Mouse (Mus musculus) neural tube, embryonic 10.5 days (tissue): Measurements from ENCODE around the gene Babam2.

Experiments
- DNase-seq: peaks from one replicate; pipeline ENCODE4 v3.0.0-alpha.2; 2017; ENCODE audit warnings: low spot score; ENCODE audit errors: extremely low spot score

Babam2 gene

DNA sequence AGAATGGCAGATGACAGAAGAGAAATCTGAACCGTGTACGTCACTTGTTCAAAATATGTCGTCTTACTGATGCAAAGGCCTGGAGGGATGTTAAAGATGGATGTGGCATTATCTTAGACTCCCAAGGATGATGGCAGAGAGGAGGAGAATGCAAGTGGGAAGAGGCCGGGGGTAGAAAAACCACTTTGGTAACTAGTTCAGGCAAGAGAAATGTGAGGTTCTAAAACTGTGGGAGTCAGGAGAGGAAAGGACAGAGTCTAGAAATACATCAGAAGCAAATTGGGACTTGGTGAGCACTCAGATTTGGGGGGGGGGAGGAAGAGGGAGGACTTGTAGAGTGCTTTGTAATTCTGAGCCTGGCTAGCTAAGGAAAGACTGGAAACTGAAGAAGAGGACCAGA, 340.1 kb downstream of the Babam2 start:
- no peak for DNase-seq

DNA sequence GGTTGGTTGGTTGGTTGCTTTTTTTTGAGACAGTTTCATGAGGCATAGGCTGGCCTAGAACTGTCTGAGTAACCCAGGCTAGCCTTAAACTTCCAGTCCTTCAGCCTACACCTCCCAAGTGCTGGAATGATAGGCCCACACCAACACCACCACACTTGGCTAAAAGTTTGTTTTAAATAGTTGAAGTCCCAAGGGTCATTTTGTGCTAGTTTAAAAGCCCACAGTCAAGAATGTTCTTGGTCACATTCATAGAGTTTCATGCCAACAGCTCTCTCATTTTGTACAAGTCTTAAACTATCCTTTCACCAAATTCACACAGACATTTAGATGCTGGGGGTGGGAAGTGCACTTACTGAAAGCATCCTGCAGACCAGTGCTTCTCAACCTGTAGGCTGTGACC, 341.5 kb downstream of the Babam2 start:
- no peak for DNase-seq

DNA sequence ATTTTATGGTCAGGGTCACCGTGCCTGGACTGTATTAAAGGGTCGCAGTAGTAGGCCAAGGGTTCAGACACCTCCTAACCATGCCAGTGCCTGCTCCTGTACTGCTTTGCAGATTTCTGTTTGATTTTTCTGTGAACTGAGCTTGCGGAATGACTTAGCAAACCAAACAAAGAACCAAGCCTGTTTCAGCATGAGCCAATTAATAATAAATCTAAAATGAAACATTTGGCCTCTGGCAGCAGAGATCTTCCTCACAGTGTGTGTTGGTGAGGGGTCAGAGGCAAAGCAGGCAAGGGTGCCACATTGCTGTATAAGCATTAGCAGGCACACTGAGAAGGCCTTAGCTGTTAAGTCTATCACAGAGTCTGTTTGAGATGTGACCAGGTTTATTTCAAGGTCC, 342.0 kb downstream of the Babam2 start:
- DNase-seq: no peak

DNA sequence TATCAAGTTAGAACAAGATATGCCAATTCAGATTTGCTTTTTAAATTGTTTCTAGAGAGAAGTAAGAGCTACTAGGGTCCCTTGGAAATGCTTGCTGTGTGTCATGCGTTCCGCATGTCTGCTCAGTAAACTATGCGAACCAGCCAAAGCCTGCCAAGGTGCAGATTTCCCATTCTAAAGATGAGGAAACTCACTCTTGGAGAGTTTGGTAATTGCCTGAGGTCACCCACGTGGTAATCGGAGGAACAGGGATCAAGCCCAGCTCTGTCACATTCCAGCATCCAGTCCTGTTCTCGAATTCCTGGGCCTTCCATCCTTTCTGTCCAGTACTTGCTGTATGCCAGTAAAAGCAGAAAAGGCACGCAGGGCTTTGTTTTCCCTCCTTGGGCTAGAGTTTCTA, 345.7 kb downstream of the Babam2 start:
- no peak for DNase-seq

DNA sequence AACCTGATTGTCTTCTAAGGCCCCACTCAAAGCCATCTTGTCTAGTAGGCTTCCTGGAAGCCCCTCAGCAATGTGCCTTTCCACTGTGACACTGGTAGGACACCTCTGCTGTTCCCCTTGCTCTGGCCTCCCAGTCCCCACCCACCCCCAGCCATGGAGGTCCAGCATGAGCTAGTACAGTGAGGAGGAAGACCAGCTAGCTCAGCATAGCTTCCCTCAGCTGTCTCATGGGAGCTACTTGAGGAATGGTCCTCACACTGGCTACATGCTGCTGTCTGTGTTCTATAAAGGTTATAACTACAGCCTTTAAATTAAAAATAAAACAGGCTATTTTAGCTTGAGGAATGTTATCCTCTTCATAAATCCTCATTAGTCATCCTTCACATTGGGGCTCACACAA, 346.5 kb downstream of the Babam2 start:
- DNase-seq: no peak

DNA sequence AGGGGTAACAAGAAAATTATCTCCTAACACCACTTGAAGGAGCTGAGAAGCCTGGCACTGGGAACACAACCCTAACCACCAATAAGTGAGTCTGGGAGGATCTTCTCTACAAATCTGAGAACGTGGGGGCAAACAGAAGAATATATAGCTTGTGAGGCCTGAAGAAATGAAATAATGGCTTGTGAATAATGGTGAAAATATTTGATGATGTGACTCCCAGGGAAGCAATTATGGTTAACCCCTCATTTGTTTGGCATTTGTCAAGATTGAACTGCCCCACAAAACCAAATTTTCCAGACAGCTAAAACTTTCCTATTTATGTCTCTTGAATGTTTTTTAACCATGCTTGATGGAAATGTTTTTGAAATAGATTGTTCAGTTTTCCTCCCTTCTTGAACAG, 354.4 kb downstream of the Babam2 start:
- no peak for DNase-seq

DNA sequence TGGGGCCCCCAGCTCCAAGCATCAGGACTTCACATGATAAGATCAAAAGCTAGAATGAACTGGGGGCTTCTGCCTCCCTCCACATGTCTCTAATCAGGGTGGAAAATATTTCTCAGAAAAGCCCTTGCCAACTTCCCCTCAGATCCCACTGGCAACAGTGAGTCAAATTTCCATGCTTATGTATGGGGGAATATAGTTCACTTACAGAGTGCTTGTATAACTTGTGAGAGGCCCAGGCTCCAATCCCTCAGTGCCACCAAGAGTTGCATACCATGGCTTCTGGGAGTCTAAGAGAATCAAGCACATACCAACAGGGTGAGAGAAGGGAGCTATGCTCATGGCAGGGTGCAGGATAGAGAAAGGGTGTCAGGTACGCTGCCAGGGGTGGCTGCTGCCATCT, 355.0 kb downstream of the Babam2 start:
- no peak for DNase-seq

DNA sequence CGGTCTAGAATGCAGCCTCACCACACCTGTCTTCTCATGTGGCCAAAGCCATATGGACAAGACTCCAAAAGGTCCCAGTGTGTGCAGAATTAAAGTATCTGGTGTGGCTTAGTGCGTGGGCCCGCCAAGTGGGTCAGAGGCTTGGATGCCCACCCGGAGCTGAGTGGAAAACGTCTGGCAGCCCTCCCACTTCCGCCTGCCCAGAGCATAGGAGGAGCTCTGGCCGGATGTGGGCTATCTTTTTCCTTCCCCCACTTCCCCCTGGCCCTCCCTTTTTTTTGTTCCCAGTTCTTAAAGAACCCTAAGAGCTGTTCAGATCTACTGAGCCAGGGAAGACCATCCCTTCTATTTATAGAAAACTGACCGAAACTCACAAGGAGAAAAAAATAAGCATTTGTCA, 356.0 kb downstream of the Babam2 start:
- DNase-seq: no peak

DNA sequence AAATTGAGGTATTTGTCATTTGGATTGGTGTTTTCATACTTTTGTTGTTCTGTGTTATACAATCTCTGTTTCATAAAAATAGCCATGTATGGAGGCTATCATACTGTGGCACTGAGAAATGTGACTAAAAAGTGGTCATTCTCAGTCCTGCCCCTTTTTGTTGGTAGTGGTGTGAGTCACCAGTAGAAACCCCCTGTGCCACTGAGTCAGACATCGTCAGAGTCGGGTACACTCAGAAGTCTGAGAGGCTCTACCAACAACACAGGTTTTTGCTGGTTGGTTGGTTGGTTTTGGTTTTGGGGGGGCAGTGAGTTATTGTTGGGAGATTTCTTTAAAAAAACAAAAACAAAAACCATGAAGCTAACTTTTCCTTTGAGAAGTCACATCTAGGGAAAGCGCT, 358.2 kb downstream of the Babam2 start:
- DNase-seq: no peak

DNA sequence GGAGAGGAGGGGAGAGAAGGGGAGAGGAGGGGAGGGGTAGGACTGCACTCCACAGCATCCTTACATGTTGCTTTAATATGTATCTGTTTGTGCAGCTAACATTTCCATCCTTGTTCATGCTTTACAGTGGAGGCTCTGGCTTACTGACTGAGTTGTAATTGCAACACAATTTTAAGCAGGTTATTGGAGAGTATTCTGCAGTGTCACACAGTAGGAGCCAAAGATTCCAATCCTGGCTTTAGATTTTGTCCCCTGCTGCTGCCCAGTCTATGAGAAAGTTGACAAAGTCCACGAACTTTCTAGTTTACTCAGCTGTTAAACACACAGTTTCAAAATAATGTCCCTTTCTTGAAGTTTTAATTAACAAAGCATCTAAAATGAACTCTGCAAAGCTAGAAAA, 358.6 kb downstream of the Babam2 start:
- no peak for DNase-seq

DNA sequence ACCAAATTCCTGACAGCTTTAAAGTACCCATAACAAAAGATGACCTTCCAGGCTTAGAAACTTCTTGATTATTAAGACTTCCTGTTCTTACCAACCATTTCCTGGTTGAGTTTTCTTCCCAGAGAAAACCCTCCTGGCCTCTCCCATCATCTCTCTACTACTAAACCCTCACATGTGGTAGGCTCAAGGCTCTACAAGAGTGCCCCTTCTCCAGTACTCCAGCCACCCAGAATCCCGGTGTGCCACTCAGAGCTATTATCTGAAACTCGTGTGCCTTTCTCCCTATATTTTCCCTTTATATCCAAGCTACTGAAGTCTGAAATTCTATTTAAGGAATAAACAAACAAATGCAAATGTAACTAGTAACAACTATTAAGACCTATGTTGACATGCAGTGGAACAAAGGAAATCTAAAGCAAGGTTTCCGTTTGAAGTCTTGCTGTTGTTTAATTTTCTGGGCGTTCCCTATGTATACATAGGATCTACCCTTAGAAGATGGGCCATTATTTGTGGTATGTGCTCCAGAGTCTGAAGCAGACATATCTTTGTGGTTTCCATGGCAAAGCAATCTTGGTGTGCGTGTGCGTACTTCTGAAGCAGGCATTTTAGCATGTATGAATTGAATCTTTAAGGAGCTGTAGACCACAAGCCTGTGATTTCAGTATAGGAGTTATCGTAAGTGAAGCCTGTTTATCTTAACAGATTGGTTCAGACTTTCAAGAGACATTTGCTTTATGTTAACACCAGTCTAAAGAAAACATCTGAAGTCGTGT, 361.2 kb downstream of the Babam2 start:
- no peak for DNase-seq

DNA sequence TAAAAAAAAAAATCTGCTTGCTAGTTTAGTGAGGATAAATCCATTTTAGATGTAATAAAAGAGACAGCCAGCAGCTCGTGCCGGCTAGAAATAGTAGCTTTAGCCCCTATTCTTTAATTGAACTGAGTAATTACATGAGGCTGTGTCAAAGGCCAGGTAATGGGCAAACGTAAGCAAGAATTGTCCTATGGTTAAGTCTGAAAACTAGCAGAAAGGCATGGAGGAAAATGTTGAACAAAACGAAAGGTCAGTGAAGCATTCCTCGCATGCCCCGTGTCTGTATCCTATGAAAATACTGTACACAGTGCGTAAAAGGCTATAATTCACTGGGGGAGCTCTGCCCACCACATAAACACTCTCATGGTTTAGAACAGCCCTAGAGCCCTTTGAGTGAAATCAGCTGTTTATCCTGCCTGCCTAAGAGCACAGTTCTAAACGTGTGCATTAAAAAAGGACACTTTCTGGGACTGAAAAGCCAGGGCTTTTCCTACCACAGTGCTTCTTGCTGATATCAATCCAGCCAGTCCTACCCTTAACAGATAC, 361.8 kb downstream of the Babam2 start:
- DNase-seq: no peak

DNA sequence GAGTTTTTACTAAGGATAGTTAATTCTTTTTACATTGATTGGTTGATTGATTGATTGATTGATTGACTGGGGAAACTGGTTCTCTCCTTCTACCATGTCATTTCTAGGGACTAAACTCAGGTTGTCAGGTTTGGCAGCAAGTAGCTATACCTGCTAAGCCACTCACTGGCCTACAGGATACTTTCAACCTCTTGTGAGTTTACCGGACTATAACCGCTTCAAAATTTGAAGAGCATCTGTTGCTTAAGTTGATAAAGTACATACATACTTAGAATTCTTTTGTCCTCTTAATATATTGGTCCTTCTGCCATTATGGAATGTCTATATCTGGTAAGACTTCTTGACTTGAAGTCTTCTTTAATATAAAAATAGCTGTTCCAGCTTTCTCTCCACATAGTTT, 363.0 kb downstream of the Babam2 start:
- DNase-seq: no peak

DNA sequence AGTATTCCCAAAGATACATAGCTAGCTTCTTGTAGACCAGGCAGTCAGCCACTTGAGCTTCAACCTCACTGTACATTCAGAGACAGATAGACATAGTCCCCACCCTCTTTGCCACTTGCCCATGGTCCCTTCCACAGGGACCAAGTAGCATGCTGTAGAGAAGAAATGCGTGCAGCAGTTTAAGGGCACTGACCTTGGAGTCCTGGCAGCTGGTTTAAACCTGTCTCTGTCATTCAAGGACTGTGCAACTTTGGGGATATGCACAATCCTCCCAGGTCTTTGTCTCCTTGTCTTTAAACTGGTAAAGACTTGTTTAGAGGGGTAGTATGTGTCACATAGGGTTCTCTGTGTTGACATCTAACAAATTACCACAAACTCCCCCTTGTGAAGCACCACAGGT, 364.4 kb downstream of the Babam2 start:
- DNase-seq: no peak

DNA sequence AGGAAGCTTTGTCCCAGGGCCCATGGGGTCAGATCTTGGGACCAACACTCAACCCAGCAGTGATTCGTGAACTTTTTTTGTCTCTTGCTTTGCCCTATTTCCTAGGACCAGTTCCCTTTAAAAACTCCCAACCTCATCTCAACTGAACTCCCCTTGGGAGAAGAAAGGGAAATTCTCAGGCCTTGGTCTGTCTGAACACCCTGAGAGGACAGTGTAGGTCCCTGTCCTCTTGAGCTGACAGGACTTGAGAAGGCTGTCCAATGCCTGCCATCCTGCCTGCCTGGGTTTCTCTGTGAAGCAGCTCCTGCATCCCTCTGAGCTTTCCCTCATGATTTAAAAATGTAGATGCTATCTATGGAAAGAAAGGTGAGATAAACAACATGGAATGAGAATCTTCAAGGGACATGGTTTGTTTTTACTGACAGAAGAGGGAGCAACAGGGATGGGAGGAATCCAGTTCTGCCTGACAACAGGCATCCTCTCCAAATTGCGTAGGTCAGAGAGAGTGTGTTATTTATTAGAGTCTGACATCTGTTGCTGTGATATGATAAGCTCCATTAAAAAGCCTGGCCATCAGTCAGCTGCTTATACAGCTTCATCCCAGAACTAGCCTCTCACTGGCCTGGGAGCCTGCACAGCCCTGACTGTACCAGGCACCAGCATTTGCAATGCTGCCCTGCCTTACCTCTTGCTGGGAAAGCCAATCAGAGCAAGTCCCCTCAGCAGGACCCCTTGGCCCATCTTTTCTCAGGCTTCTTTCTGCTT, 367.0 kb downstream of the Babam2 start:
- no peak for DNase-seq

DNA sequence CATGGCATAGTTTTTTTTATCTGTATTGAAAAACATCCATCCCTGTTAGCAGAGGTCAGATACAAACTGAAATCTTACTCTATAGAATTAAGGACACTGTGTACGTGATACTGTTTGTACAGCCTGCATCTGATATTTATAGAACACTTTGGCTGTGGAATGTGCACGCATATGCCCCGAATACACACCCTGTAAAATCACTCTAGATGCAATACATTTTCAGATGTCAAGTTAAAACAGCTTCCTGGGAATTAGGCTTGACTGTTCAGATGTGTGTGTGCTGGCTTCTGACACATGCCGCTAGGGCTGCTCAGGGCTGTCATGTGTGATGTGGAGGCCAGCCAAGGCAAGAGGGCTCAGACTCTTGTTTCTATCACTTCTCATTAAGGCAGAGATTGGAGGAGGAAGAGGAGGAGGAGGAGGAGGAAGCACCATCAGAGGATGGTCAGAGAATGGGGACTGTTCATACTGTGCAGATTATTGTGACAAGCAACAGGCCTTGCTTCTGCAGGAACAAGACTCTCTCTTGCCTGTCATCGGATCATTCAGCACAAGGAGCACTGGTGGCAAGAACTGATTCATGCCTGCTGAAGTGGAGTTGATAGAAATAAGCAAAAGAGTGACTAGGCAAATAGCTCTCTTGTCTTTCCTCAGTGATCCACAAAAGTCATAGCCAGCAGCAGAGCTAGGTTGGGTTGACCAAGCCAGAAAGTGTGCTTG, 368.7 kb downstream of the Babam2 start:
- no peak for DNase-seq

DNA sequence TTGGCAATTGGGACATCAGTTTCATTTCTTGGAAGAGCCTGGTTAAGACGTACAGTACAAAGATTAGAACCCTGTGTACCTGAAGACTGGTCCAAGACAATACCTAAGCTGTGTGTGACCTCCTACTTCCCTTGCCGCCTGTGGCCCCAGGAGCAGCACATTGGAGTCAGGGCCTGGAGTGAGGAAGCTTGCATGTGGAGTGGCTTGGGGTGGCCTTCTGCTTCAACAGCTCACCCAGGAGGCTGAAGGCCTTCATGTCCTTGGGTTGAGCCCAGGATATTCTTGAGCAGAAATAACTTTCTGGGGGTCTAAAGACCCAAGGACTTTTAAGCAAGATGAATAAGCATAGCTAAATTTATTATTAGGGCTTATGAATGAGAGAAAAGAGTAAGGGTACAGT, 369.4 kb downstream of the Babam2 start:
- DNase-seq: no peak

DNA sequence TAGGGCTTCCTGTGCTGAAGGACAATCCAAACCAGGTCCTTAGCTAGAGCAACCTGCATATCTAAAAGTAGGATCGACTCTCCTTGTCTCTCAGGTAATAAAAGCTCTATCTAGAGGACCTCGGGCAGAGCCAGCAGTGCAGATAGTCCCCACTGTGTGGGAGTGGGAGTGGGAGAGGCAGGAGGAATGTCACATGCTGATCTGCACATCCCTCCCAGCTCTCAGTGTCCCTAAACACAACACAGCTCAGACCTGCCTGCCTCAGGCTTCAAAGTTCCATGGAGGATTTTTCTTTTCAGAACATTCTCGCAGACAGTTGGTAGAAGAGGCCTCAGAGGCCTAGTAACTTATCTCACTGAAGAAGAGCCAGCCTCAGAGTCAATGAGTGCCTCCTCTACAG, 371.1 kb downstream of the Babam2 start:
- DNase-seq: no peak

DNA sequence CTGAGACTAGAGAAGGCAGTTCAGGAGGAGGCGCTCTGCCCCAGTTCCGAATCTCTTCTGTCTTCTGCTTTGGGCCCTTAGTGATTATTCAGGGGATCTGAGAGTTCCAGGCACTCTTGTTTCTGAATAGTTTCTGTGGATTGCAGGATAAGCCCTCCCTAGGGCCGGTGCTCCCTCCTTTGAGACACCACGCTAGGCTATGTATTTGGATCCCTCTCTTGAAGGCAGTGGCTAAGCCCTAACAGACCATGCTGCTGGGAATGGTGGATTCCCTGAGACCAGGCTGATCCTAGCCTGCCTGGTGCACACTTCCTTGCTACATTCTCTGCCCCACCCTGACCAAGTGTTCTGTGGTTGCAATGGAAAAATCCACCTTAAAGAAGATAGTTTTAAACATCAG, 371.6 kb downstream of the Babam2 start:
- DNase-seq: no peak

DNA sequence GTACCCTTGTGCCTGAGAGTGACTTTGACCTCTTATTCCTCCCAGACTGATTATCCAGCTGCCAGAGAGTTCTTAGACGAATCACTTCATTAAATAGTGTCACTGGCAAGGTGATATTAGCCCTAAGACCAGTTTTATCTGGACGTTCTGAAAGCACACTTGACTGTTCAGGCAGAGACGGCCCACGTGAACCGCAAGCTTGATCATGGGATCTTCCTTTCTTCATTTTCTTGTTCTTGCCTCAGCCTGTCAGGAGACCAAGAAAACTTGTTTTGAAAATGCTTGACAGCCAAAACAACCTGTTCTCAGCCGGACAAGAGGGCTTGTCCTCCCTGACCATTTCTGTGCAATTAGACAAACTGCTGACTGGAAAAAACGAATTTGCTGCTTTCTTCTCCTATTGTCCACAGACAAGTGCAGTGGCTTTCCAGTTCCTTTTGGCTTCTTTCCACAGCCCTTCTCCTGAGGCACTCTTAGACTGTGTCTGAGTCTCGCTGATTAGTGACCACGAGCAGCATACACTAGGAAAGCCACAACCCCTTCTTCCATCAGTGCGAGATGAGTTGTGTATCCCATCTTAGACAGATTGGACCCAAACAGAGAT, 372.2 kb downstream of the Babam2 start:
- no peak for DNase-seq

DNA sequence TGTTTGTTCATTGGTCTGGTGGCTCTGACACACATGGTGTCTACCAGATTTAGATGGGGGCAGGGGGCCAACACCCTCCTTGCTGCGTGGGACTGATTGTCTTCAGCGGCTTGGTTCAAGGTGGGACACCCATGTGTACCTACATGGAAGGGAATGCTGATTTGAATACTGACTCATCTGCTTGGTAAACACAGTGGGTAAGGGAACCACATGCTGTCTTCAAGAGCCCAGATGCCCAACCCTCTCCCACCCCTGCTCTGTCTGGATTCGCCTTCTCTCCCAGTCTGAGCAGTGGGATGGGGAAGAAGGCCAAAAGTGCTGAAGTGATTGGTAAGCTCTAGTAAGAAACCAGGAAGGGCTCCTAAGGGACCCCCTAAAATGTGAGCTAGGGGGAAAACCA, 373.3 kb downstream of the Babam2 start:
- no peak for DNase-seq

DNA sequence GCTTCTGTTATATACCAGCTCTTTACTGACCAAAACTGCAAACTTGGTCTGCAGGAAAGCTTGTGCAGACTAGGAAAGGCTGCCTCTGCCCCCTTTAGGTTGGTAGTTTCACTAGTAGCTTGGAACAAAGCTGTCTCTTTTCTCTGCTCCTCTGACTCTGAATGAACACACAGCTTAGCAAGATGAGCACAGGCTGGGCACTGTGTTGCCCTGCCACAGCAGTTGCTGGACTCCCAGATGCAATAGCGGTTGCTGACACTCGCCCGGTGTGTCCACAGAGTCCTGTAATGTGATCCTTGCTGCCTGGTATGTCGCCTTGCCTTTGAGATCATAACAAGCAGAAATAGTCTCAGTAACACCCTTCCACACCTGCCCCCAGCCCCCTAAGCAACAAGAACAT, 373.8 kb downstream of the Babam2 start:
- no peak for DNase-seq
